Mouse (Mus musculus) intestine, postnatal 0 days (tissue): ENCODE results near the gene Ptges3. TPM values are rescaled to one million over a fixed set of nuclear protein-coding genes. Genes with fewer than 3 reads are reported as not detected.
"Not testable (repeated sequence)": the region's sequence is repeated elsewhere in the genome, so short reads cannot be mapped to it uniquely, and the experiment has no call there.

Experiments used
- ATAC-seq: fragments of 200-750 bp; cut with Nextera tagmentation; 2 replicates; pipeline ENCODE4 v1.8.0; 2017; ENCODE audit warnings: mild to moderate bottlenecking, moderate TSS enrichment, moderate library complexity
- H3K27ac ChIP-seq: fragments of 300-500 bp; sonication (generic); 2 replicates; pipeline ENCODE4 v1.5.1; 2014; ENCODE audit warnings: mild to moderate bottlenecking, low read depth, low read length, moderate library complexity
- H3K27me3 ChIP-seq: fragments of 300-500 bp; sonication (generic); replicated peaks from 2 replicates; pipeline ENCODE4 v1.6.1; 2014; ENCODE audit warnings: low read length, mixed read lengths; ENCODE audit not compliant: control insufficient read depth, insufficient read depth
- H3K36me3 ChIP-seq: fragments of 300-500 bp; sonication (generic); 2 replicates; pipeline ENCODE4 v1.6.1; 2014; ENCODE audit warnings: mild to moderate bottlenecking, moderate library complexity; ENCODE audit not compliant: control insufficient read depth, insufficient read depth
- H3K4me1 ChIP-seq: fragments of 300-500 bp; sonication (generic); replicated peaks from 2 replicates; pipeline ENCODE4 v1.6.1; 2014; ENCODE audit warnings: antibody characterized with exemption, low read length, mixed read lengths; ENCODE audit not compliant: control insufficient read depth, insufficient read depth
- H3K4me2 ChIP-seq: fragments of 300-500 bp; sonication (generic); replicated peaks from 2 replicates; pipeline ENCODE4 v1.6.1; 2014; ENCODE audit warnings: low read depth, mild to moderate bottlenecking, moderate library complexity
- H3K4me3 ChIP-seq: fragments of 300-500 bp; sonication (generic); 2 replicates; pipeline ENCODE4 v1.5.1; 2014; ENCODE audit warnings: low read depth, low read length
- H3K9ac ChIP-seq: fragments of 300-500 bp; sonication (generic); 2 replicates; pipeline ENCODE4 v1.6.1; 2014; ENCODE audit warnings: mild to moderate bottlenecking, low read depth, low read length
- H3K9me3 ChIP-seq: fragments of 300-500 bp; sonication (generic); 2 replicates; pipeline ENCODE4 v1.6.1; 2016; ENCODE audit warnings: mixed run types; ENCODE audit not compliant: control insufficient read depth
- CTCF ChIP-seq: sonication (generic); IDR thresholded peaks from 2 replicates; pipeline ENCODE4 v1.5.1; 2016; ENCODE audit warnings: low read depth, mild to moderate bottlenecking, control low read depth, antibody characterized with exemption, moderate library complexity
- WGBS: fragments of 180-500 bp; shearing (Covaris S2); extraction: QIAGEN DNeasy Blood & Tissue Kit; methylation state at CpG from one replicate; pipeline ENCODE4 v1.1.7; 2014; 5-methylcytosine and 5-hydroxymethylcytosine counted together
- polyA plus RNA-seq: library from polyadenylated mRNA; unstranded; fragments of >200 nt; fragmentation: Nextera tagmentation; extraction: Ambion mirVana; gene quantifications from 2 replicates; pipeline ENCODE4 v1.2.1, GENCODE M21; 2015

Ptges3 gene
- polyA plus RNA-seq, 1 experiment from 2014 or later: 269 TPM

DNA sequence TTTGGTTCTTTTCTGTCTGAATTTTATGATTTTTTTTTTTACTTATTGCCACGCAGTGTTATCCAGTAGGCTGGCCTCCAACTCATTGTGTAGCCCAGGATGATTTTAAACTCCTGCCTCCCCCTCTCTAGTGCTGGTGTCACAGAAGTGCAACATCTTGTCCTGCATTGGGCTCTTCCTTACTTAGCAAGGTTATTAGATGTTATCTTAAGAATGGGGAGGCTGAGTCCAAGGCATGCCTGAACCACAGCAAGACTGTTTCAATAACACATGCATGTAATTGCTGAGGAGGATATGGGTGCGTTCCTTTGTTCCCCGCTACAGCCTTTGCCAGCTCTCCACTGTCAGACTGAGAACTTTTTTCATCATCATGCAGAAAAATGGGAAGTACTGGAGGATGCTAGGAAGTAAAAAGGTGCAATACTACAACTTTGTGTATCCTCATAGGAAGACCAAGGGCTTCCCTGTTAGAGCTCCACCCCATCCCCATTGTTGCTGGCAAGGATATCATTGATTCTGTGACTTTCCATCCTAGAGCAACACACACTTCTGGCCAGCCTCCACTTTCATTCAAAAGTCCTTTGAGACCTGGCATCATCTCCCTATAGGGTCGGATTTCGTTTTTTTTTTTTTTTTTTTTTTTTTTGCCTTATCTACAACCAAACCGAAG is 23.2 kb downstream of the Ptges3 start:
- Histone ChIP-seq H3K27ac (peak overlapping the region; percentile 80; the same call in 1 of the 2 replicates), H3K4me2 (peak overlapping the region; percentile 71), H3K36me3 (peaks cover 30% of the 10 kb centered on the region), H3K9ac (peak overlapping the region; percentile 71), H3K9me3 (no peaks in the 10 kb centered on the region), H3K4me1 (peaks cover 4% of the 10 kb centered on the region; the same call in 1 of the 2 replicates), H3K4me3 (peak overlapping the region; percentile 95), H3K27me3 (no peaks in the 10 kb centered on the region)
- no peak for TF ChIP-seq CTCF
- WGBS: 38% methylated on average over 6 of the region's 6 CpGs
- no peak for ATAC-seq

DNA sequence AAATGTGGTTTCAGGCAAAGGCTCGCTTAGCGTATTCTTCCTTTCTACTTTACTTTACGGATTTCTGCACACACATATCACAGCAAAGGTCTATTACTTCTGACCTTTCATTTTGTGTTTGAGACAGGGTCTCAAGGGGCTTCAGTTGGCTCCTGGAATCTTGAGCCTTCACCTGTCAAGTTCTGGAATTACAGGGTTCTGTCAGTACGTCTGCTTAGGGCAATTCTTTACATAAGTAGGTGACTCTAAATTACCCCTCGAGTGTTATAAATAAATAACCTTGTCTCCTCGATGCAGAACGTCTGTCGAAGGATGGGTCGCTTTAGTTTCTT is 23.7 kb downstream of the Ptges3 start:
- no peaks in the 10 kb centered on the region for H3K27me3 ChIP-seq
- H3K27ac ChIP-seq: peak overlapping the region; percentile 80
- no peak for TF ChIP-seq CTCF
- H3K4me2 ChIP-seq: peak overlapping the region; percentile 71
- no peak; the same call in 1 of the 2 replicates for ATAC-seq
- peaks cover 4% of the 10 kb centered on the region; the same call in 1 of the 2 replicates for H3K4me1 ChIP-seq
- peaks cover 28% of the 10 kb centered on the region for H3K36me3 ChIP-seq
- 5% methylated on average over 9 of the region's 9 CpGs for WGBS
- no peaks in the 10 kb centered on the region for H3K9me3 ChIP-seq
- peak overlapping the region; percentile 95 for H3K4me3 ChIP-seq
- H3K9ac ChIP-seq: peak overlapping the region; percentile 71

DNA sequence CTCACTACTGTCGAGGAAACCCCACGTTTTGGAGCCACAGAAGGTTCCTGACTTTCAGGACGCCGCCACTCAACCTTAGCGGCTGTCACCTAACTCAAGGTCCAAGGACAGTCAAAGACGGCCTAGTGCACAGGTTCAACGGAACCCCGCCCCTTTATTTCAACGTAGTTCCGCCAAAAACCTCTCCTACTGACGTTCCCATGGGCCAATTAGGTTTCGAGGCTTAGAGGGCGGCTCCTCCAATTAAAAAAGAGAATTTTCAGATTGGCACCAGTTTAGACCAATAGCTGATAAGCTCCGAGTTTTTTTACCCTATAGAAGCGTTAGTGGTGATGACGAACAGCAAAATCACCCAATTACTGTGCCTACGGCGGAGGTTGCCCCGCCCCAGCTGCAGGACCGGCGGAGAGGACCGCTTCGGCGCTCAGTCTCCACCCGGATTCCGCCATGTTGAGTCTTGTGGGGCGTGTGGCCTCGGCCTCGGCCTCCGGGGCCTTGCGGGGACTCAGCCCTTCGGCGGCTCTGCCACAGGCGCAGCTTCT is 24.2 kb downstream of the Ptges3 start, which contains the start of gene Atp5b:
Gene Atp5b, plus strand, starts transcription at position 394 of the 542 bp plus-strand sequence.
- peak; percentile 99 for ATAC-seq
- Histone ChIP-seq H3K9me3 (no peaks in the 10 kb centered on the region), H3K4me3 (peak within 1 kb of the TSS; percentile 95), H3K27ac (peak within 1 kb of the TSS; percentile 80), H3K4me1 (peaks cover 4% of the 10 kb centered on the region; the same call in 1 of the 2 replicates), H3K4me2 (peak within 1 kb of the TSS; percentile 82), H3K9ac (peak within 1 kb of the TSS; percentile 95), H3K27me3 (no peaks in the 10 kb centered on the region), H3K36me3 (peaks cover 28% of the 10 kb centered on the region)
- no peak for TF ChIP-seq CTCF
- under 1% methylated on average over 34 of the region's 34 CpGs for WGBS

GRCm38 (mm10) chr10:128083688-128084087 is 24.9 kb downstream of the Ptges3 start:
- Histone ChIP-seq H3K9me3 (no peaks in the 10 kb centered on the region), H3K4me3 (peak overlapping the region; percentile 95), H3K27me3 (no peaks in the 10 kb centered on the region), H3K27ac (peak overlapping the region; percentile 80), H3K9ac (peak overlapping the region; percentile 95), H3K36me3 (peaks cover 34% of the 10 kb centered on the region), H3K4me2 (peak overlapping the region; percentile 82), H3K4me1 (peaks cover 4% of the 10 kb centered on the region; the same call in 1 of the 2 replicates)
- TF ChIP-seq CTCF: no peak
- under 1% methylated on average over 22 of the region's 22 CpGs for WGBS
- no peak for ATAC-seq

GRCm38 (mm10) chr10:128084160-128084559 is 25.4 kb downstream of the Ptges3 start:
- Histone ChIP-seq H3K27ac (peak overlapping the region; percentile 80), H3K9ac (peak overlapping the region; percentile 95), H3K27me3 (no peaks in the 10 kb centered on the region), H3K4me1 (peaks cover 4% of the 10 kb centered on the region; the same call in 1 of the 2 replicates), H3K4me2 (peak overlapping the region; percentile 82), H3K4me3 (peak overlapping the region; percentile 95), H3K9me3 (no peaks in the 10 kb centered on the region), H3K36me3 (peaks cover 38% of the 10 kb centered on the region)
- no peak for TF ChIP-seq CTCF
- 2% methylated on average over 3 of the region's 3 CpGs for WGBS
- no peak for ATAC-seq

DNA sequence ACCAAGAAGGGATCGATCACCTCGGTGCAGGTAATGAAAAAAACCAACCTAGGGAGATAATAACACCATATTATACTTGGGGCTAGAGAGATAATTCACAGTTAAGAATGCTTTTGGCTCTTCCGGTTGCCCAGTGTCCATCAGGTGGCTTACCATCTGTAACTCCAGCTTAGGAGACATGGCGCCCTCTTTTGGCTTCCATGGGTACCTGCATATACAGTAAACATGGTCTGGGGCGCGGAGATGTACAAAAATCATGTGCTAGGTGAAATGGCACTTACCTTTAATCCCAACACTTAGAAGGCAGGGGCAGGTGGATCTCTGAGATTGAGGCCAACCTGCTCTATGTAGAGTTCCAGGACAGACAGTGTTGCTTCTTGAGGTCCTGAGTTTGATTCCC is 27.6 kb downstream of the Ptges3 start:
- Histone ChIP-seq H3K9me3 (no peaks in the 10 kb centered on the region), H3K4me3 (no peak overlapping the region), H3K4me1 (peaks cover 9% of the 10 kb centered on the region; the same call in 1 of the 2 replicates), H3K4me2 (no peak overlapping the region), H3K36me3 (peaks cover 47% of the 10 kb centered on the region), H3K9ac (no peak overlapping the region), H3K27ac (peak overlapping the region; percentile 31; the same call in 1 of the 2 replicates), H3K27me3 (no peaks in the 10 kb centered on the region)
- 62% methylated on average over 6 of the region's 6 CpGs for WGBS
- TF ChIP-seq CTCF: peak; percentile 74
- no peak for ATAC-seq

DNA sequence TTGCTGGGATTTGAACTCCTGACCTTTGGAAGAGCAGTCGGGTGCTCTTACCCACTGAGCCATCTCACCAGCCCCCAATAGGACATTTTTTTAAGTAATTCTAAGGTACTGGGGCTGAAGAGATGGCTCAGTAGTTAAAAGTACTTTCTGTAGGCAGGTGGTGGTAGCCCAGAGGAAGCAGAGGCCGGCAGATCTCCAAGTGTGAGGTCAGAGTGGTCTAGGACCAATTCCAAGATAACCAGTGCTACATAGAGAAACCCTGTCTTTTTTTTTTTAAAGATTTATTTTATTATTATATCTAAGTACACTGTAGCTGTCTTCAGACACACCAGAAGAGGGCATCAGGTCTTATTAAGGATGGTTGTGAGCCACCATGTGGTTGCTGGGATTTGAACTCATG is 28.5 kb downstream of the Ptges3 start:
- peaks cover 47% of the 10 kb centered on the region for H3K36me3 ChIP-seq
- not testable (repeated sequence) for H3K4me1 ChIP-seq, H3K4me2 ChIP-seq, H3K4me3 ChIP-seq, H3K27ac ChIP-seq, H3K27me3 ChIP-seq, ATAC-seq, H3K9ac ChIP-seq, H3K9me3 ChIP-seq
- 70% methylated on average over 2 of the region's 2 CpGs for WGBS
